Mouse (Mus musculus) intestine, embryonic 14.5 days (tissue): ENCODE measurements around the gene Gstp2. TPM values are rescaled to one million over a fixed set of nuclear protein-coding genes. Genes with fewer than 3 reads are reported as not detected.

Experiments used
- ATAC-seq: fragments of 200-750 bp; cut with Nextera tagmentation; replicated peaks from 2 replicates; pipeline ENCODE4 v1.8.0; 2017; ENCODE audit warnings: low read depth, moderate number of reproducible peaks, moderate TSS enrichment, moderate library complexity; ENCODE audit not compliant: low FRiP score, low TSS enrichment
- DNase-seq: peaks from one replicate; pipeline ENCODE4 v3.0.0-alpha.2; 2018; ENCODE audit warnings: low spot score
- H3K27ac ChIP-seq: fragments of 300-500 bp; sonication (generic); 2 replicates; pipeline ENCODE4 v1.5.1; 2014; ENCODE audit warnings: low read depth, mild to moderate bottlenecking, control low read depth
- H3K27me3 ChIP-seq: fragments of 300-500 bp; sonication (generic); replicated peaks from 2 replicates; pipeline ENCODE4 v1.6.1; 2014; ENCODE audit warnings: low read length, control low read depth; ENCODE audit not compliant: control insufficient read depth, insufficient read depth
- H3K36me3 ChIP-seq: fragments of 300-500 bp; sonication (generic); 2 replicates; pipeline ENCODE4 v1.6.1; 2014; ENCODE audit warnings: low read length, control low read depth; ENCODE audit not compliant: control insufficient read depth, insufficient read depth
- H3K4me1 ChIP-seq: fragments of 300-500 bp; sonication (generic); replicated peaks from 2 replicates; pipeline ENCODE4 v1.6.1; 2014; ENCODE audit warnings: low read length, control low read depth, mixed read lengths; ENCODE audit not compliant: control insufficient read depth, insufficient read depth
- H3K4me2 ChIP-seq: fragments of 300-500 bp; sonication (generic); 2 replicates; pipeline ENCODE4 v1.6.1; 2014; ENCODE audit warnings: low read length
- H3K4me3 ChIP-seq: fragments of 300-500 bp; sonication (generic); 2 replicates; pipeline ENCODE4 v1.5.1; 2014; ENCODE audit warnings: low read depth, low read length, control low read depth, mixed read lengths
- H3K9ac ChIP-seq: fragments of 300-500 bp; sonication (generic); 2 replicates; pipeline ENCODE4 v1.6.1; 2014; ENCODE audit warnings: mild to moderate bottlenecking, low read length
- H3K9me3 ChIP-seq: fragments of 300-500 bp; sonication (generic); 2 replicates; pipeline ENCODE4 v1.6.1; 2016; ENCODE audit warnings: low read length, control low read depth; ENCODE audit not compliant: control insufficient read depth
- WGBS: fragments of 180-500 bp; shearing (Covaris S2); extraction: QIAGEN DNeasy Blood & Tissue Kit; methylation state at CpG from one replicate; pipeline ENCODE4 v1.1.7; 2014; 5-methylcytosine and 5-hydroxymethylcytosine counted together
- polyA plus RNA-seq: library from polyadenylated mRNA; unstranded; fragments of >200 nt; fragmentation: Nextera tagmentation; extraction: Ambion mirVana; gene quantifications from 2 replicates; pipeline ENCODE4 v1.2.1, GENCODE M21; 2014

Gstp2 gene
- polyA plus RNA-seq, 1 experiment from 2014 or later: 8.8 TPM

GRCm38 (mm10) chr19:4057389-4057788, 11.6 kb upstream of the Gstp2 start:
- no peaks in the 10 kb centered on the region for H3K4me1 ChIP-seq
- no peaks in the 10 kb centered on the region for H3K36me3 ChIP-seq
- H3K27me3 ChIP-seq: no peaks in the 10 kb centered on the region
- H3K9ac ChIP-seq: no peak overlapping the region
- DNase-seq (no peak), ATAC-seq (no peak)
- no peak overlapping the region for H3K4me2 ChIP-seq
- H3K9me3 ChIP-seq: no peaks in the 10 kb centered on the region
- WGBS: 83% methylated on average over 13 of the region's 13 CpGs
- H3K4me3 ChIP-seq: no peak overlapping the region
- H3K27ac ChIP-seq: no peak overlapping the region

- ATAC-seq: no peak
- Histone ChIP-seq H3K4me1 (no peaks in the 10 kb centered on the region), H3K27me3 (no peaks in the 10 kb centered on the region), H3K36me3 (no peaks in the 10 kb centered on the region), H3K9ac (no peak overlapping the region), H3K9me3 (no peaks in the 10 kb centered on the region), H3K4me2 (no peak overlapping the region), H3K27ac (no peak overlapping the region), H3K4me3 (no peak overlapping the region)
- 43% methylated on average over 4 of the region's 4 CpGs for WGBS
- DNase-seq: no peak
Observed at GRCm38 (mm10) chr19:4056727-4057126, 10.9 kb upstream of the Gstp2 start.

GRCm38 (mm10) chr19:4055947-4056693, 10.3 kb upstream of the Gstp2 start:
- no peak overlapping the region for H3K27ac ChIP-seq
- DNase-seq (no peak), ATAC-seq (0 out of 2 replicates have a peak, but pooled peaks have one; percentile 13)
- H3K4me1 ChIP-seq: no peaks in the 10 kb centered on the region
- H3K4me3 ChIP-seq: no peak overlapping the region
- H3K4me2 ChIP-seq: no peak overlapping the region
- H3K9me3 ChIP-seq: no peaks in the 10 kb centered on the region
- H3K9ac ChIP-seq: no peak overlapping the region
- H3K36me3 ChIP-seq: no peaks in the 10 kb centered on the region
- WGBS: 47% methylated on average over 15 of the region's 15 CpGs
- H3K27me3 ChIP-seq: no peaks in the 10 kb centered on the region

GRCm38 (mm10) chr19:4055216-4055946, 9.6 kb upstream of the Gstp2 start:
- Histone ChIP-seq H3K4me2 (no peak overlapping the region), H3K36me3 (no peaks in the 10 kb centered on the region), H3K27ac (no peak overlapping the region), H3K27me3 (no peaks in the 10 kb centered on the region), H3K9ac (no peak overlapping the region), H3K4me1 (no peaks in the 10 kb centered on the region), H3K4me3 (no peak overlapping the region), H3K9me3 (no peaks in the 10 kb centered on the region)
- WGBS: 68% methylated on average over 8 of the region's 8 CpGs
- no peak for ATAC-seq
- no peak for DNase-seq

GRCm38 (mm10) chr19:4054613-4055012, 8.8 kb upstream of the Gstp2 start:
- Histone ChIP-seq H3K36me3 (no peaks in the 10 kb centered on the region), H3K4me1 (no peaks in the 10 kb centered on the region), H3K4me2 (no peak overlapping the region), H3K27me3 (no peaks in the 10 kb centered on the region), H3K4me3 (no peak overlapping the region), H3K27ac (no peak overlapping the region), H3K9ac (no peak overlapping the region), H3K9me3 (no peaks in the 10 kb centered on the region)
- DNase-seq (no peak), ATAC-seq (no peak)
- WGBS: 88% methylated on average over 5 of the region's 5 CpGs

GRCm38 (mm10) chr19:4052516-4053030, 6.8 kb upstream of the Gstp2 start:
- no peak for ATAC-seq

GRCm38 (mm10) chr19:4051741-4052515, 6.1 kb upstream of the Gstp2 start:
- Histone ChIP-seq H3K9me3 (no peaks in the 10 kb centered on the region), H3K4me3 (no peak overlapping the region), H3K36me3 (no peaks in the 10 kb centered on the region), H3K27me3 (no peaks in the 10 kb centered on the region), H3K9ac (no peak overlapping the region), H3K27ac (no peak overlapping the region), H3K4me1 (0 out of 2 replicates have a peak, but pooled peaks cover 2% of the 10 kb centered on the region), H3K4me2 (no peak overlapping the region)
- DNase-seq (peak; percentile 79), ATAC-seq (no peak)
- WGBS: 53% methylated on average over 10 of the region's 10 CpGs

More at GRCm38 (mm10) chr19:4052516-4053030, 6.8 kb upstream of the Gstp2 start:
- WGBS: 88% methylated on average over 5 of the region's 5 CpGs
- DNase-seq: no peak
- Histone ChIP-seq H3K27ac (no peak overlapping the region), H3K4me2 (no peak overlapping the region), H3K36me3 (no peaks in the 10 kb centered on the region), H3K4me3 (no peak overlapping the region), H3K4me1 (0 out of 2 replicates have a peak, but pooled peaks cover 2% of the 10 kb centered on the region), H3K9me3 (no peaks in the 10 kb centered on the region), H3K9ac (no peak overlapping the region), H3K27me3 (no peaks in the 10 kb centered on the region)

- H3K9me3 ChIP-seq: no peaks in the 10 kb centered on the region
- no peaks in the 10 kb centered on the region for H3K27me3 ChIP-seq
- H3K4me2 ChIP-seq: no peak overlapping the region
- H3K4me1 ChIP-seq: 0 out of 2 replicates have a peak, but pooled peaks cover 2% of the 10 kb centered on the region
- no peaks in the 10 kb centered on the region for H3K36me3 ChIP-seq
- DNase-seq: no peak
- no peak overlapping the region for H3K27ac ChIP-seq
- no peak for ATAC-seq
- no peak overlapping the region for H3K9ac ChIP-seq
- 94% methylated on average over 5 of the region's 5 CpGs for WGBS
- H3K4me3 ChIP-seq: no peak overlapping the region
Observed at GRCm38 (mm10) chr19:4051016-4051415, 5.2 kb upstream of the Gstp2 start.
